ENCODE assay signal across 7 mouse cellular contexts in the genomic region with DNA sequence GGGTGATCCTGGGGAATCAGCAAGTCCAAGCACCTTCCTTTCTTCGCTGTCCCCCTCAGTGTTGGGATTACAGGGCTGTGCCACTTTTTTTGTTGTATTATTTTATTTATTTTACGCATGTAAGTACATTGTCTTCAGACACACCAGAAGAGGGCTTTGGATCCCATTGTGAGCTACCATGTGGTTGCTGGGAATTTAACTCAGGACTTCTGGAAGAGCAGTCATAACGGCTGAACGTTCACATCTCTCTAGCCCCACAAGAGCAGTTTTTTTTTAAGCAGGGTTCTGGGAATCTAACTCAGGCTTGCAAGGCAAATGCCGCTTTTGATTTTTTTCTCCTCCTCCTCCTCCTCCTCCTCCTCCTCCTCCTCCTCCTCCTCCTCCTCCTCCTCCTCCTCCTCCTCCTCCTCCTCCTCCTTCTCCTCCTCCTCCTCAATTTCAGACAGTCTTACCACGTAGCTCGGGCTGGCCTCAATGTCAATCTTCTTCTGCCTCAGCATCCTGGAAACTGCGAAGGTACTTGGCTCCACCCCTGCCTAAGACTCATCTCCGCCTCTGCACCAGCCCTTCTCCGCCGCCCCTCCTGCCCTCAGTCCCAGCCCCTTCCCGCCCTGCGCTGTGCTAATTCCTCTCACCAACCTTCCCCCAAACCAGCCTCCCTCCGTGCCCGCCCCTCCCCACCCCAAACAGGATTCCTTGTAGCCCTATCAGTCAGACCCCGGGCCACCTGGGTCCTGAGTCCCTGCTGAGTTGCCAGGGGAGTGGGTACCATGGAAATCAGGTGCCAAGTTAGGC. TPM values are rescaled to one million over a fixed set of nuclear protein-coding genes. Genes with fewer than 3 reads are reported as not detected.
A peak's percentile ranks its signal among the peaks of the same experiment; 100 is the strongest.
DNase-seq lines count a peak whose midpoint lies in the region; ATAC-seq lines count a peak whose summit lies in the region.

No protein-coding gene starts in this region.

- H3K4me1 ChIP-seq in midbrain, embryonic 15.5 days = peaks cover 19% of the 10 kb centered on the region

- peak; percentile 34 for ATAC-seq in midbrain, embryonic 15.5 days (replicated peaks)

- WGBS in midbrain, embryonic 15.5 days = 4% methylated on average over 12 of the region's 16 CpGs

- intact Hi-C loops in gastrocnemius, postnatal 14 days (cut with DNase I; ENCODE audit: low total_unique reads) = no loop called here

- peak overlapping the region; percentile 40 for H3K4me3 ChIP-seq in midbrain, embryonic 15.5 days

- H3K36me3 ChIP-seq in midbrain, embryonic 15.5 days (replicated peaks) = no peaks in the 10 kb centered on the region

- DNase-seq in right cerebral cortex, postnatal 10 days (ENCODE audit: low spot score in 2 of 2) = peak; percentile 70 to 71
- DNase-seq in right cerebral cortex, postnatal 36 days (ENCODE audit: low spot score in 2 of 2) = no peak
- DNase-seq in embryo, embryonic 11 days = peak; percentile 44
- peak; percentile 84 for DNase-seq in induced T-regulatory cell, adult 2 months (ENCODE audit: low read depth)
- no peak for DNase-seq in adrenal gland, adult 2 months
- no peak for DNase-seq in gastrocnemius, postnatal 14 days

- peak overlapping the region; percentile 39 for H3K9ac ChIP-seq in midbrain, embryonic 15.5 days

- H3K27ac ChIP-seq in midbrain, embryonic 15.5 days = peak overlapping the region; percentile 86

- peak overlapping the region; percentile 69 for H3K4me2 ChIP-seq in midbrain, embryonic 15.5 days

- H3K27me3 ChIP-seq in midbrain, embryonic 15.5 days (replicated peaks) = no peaks in the 10 kb centered on the region

- H3K9me3 ChIP-seq in midbrain, embryonic 15.5 days = no peaks in the 10 kb centered on the region

RNA-seq across cellular contexts. Expression of a gene that starts 3.5 kb away (rescaled TPM):
- polyA plus RNA-seq in midbrain, embryonic 15.5 days (2015; fragmentation: Nextera tagmentation; extraction: Ambion mirVana) = 96.0 and 102 TPM in 2 replicates
- total RNA-seq in adrenal gland, adult 2 months (2021) = 1 to 10 TPM; 1.8 to 2.7 TPM
- polyA plus RNA-seq in adrenal gland, adult 2 months (2012; rRNA removed) = 8.2 and 10.6 TPM in 2 replicates
- total RNA-seq in gastrocnemius, postnatal 14 days (2021) = under 1 TPM; 0.39 to 0.53 TPM

RNA-seq across cellular contexts. Expression of a gene that starts 27.4 kb away (rescaled TPM):
- polyA plus RNA-seq in midbrain, embryonic 15.5 days (2015; fragmentation: Nextera tagmentation; extraction: Ambion mirVana) = 0.27 and 0.36 TPM in 2 replicates
- total RNA-seq in adrenal gland, adult 2 months (2021) = 1 to 10 TPM; 4.4 to 5.7 TPM
- polyA plus RNA-seq in adrenal gland, adult 2 months (2012; rRNA removed) = 14.4 and 17.5 TPM in 2 replicates
- total RNA-seq in gastrocnemius, postnatal 14 days (2021) = 1 to 10 TPM; 5.2 to 5.5 TPM

RNA-seq across cellular contexts. Expression of a gene that starts 40.0 kb away (rescaled TPM):
- polyA plus RNA-seq in midbrain, embryonic 15.5 days (2015; fragmentation: Nextera tagmentation; extraction: Ambion mirVana) = 0.37 and 1.5 TPM in 2 replicates
- 1 to 10 TPM; 7.1 to 7.5 TPM for total RNA-seq in adrenal gland, adult 2 months (2021)
- 39.2 and 39.3 TPM in 2 replicates for polyA plus RNA-seq in adrenal gland, adult 2 months (2012; rRNA removed)
- 1 to 10 TPM; 1.1 to 1.5 TPM for total RNA-seq in gastrocnemius, postnatal 14 days (2021)

RNA-seq across cellular contexts. Expression of a gene that starts 52.9 kb away (rescaled TPM):
- 5.2 and 5.8 TPM in 2 replicates for polyA plus RNA-seq in midbrain, embryonic 15.5 days (2015; fragmentation: Nextera tagmentation; extraction: Ambion mirVana)
- 10 to 100 TPM in 1 of 2 experiments, 1 to 10 TPM in 1; 9.4 to 19.0 TPM for total RNA-seq in adrenal gland, adult 2 months (2021)
- 32.3 and 44.2 TPM in 2 replicates for polyA plus RNA-seq in adrenal gland, adult 2 months (2012; rRNA removed)
- total RNA-seq in gastrocnemius, postnatal 14 days (2021) = 1 to 10 TPM; 2.6 to 2.8 TPM

RNA-seq across cellular contexts. Expression of a gene that starts 57.5 kb away (rescaled TPM):
- 26.9 and 27.4 TPM in 2 replicates for polyA plus RNA-seq in midbrain, embryonic 15.5 days (2015; fragmentation: Nextera tagmentation; extraction: Ambion mirVana)
- total RNA-seq in adrenal gland, adult 2 months (2021) = 10 to 100 TPM in 1 of 2 experiments, 1 to 10 TPM in 1; 6.0 to 10.5 TPM
- polyA plus RNA-seq in adrenal gland, adult 2 months (2012; rRNA removed) = 4.4 and 6.3 TPM in 2 replicates
- under 1 TPM; 0.18 to 0.20 TPM for total RNA-seq in gastrocnemius, postnatal 14 days (2021)

Comparison
In these comparisons a context has a peak if more than half of its experiments do, and no peak if none do; other contexts are left out.
1. DNase-seq: peak in right cerebral cortex, postnatal 10 days (2 of 2), embryo, embryonic 11 days (single experiment) and induced T-regulatory cell, adult 2 months (single experiment); none in right cerebral cortex, postnatal 36 days (0 of 2), adrenal gland, adult 2 months (single experiment) and gastrocnemius, postnatal 14 days (single experiment).